Mouse (Mus musculus) brain, embryonic 14.5 days (tissue): ENCODE results near the gene Glod4.

Experiments used
- CTCF ChIP-seq: fragments of 200-500 bp; IDR thresholded peaks from 2 replicates; pipeline ENCODE4 v1.5.1; 2012; ENCODE audit warnings: inconsistent platforms, mild to moderate bottlenecking, moderate library complexity, borderline replicate concordance; ENCODE audit not compliant: insufficient read depth, insufficient read length; ENCODE audit errors: extremely low read depth
- POLR2A ChIP-seq: fragments of 200-500 bp; IDR thresholded peaks from 2 replicates; pipeline ENCODE4 v1.6.1; 2012; ENCODE audit warnings: mild to moderate bottlenecking, inconsistent platforms, borderline replicate concordance; ENCODE audit not compliant: poor library complexity, insufficient read depth, insufficient read length, severe bottlenecking; ENCODE audit errors: extremely low read depth

GRCm38 (mm10) chr11:76285431-76286075, 42.0 kb upstream of the Glod4 start:
- TF ChIP-seq POLR2A = no peak
- TF ChIP-seq CTCF = no peak
